Mouse (Mus musculus): Measurements from ENCODE around the gene Bend5.

Bend5 gene

GRCm38 (mm10) chr4:111414818-111415488 is at the start of gene Bend5:
Gene Bend5 (plus strand): TSS chr4:111415006.
- DNase-seq (ENCODE audit: low spot score in 2 of 2) = peak; percentile 66 to 78

GRCm38 (mm10) chr4:111367771-111368170 is 47.0 kb upstream of the Bend5 start:
- no peak for DNase-seq (ENCODE audit: low spot score in 2 of 2)

DNA sequence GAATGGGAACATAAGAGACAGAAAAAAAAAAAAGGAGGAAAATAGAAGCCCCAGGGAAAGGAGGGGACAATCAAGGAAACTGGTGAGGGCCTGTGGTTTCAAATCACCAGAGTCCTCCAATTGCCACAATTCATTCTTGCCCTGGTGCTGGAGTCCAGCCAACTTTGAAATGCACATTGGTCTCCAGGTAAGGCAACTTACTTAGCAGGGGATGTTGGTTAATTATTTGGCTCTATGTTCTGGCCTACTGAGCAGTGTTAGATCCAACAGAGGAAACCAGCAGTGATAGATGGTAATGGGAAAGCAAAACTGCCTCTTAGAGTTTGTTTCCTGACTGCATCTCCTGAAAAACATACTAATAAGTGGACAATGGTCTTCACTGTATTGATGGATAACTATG is 37.6 kb upstream of the Bend5 start:
- no peak for DNase-seq (ENCODE audit: low spot score in 2 of 2)

GRCm38 (mm10) chr4:111378071-111378470 is 36.7 kb upstream of the Bend5 start:
- no peak for DNase-seq (ENCODE audit: low spot score in 2 of 2)

GRCm38 (mm10) chr4:111383101-111383500 is 31.7 kb upstream of the Bend5 start:
- no peak for DNase-seq (ENCODE audit: low spot score in 2 of 2)

DNA sequence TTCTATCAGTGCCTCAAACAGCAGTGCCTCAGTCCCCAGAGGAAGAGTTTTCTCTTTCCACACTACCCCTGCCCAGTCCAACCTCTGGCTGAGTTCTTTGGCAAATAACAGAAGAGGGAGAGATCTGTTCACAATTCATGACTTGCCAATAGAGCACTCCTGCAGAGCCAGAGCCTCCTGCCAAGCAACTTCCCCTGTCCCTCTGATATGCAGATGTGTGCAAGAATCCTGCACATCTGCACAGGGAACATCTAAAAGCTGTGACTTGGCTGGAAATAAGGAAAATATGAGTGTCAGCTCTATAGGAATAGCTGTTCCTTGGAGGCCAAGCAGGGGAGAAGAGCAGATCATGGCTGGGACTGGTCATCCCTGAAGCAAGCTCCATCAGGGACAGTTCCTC is 24.1 kb upstream of the Bend5 start:
- no peak for DNase-seq (ENCODE audit: low spot score in 2 of 2)

- no peak for DNase-seq (ENCODE audit: low spot score in 2 of 2)
Observed at GRCm38 (mm10) chr4:111399784-111400183, 15.0 kb upstream of the Bend5 start.

DNA sequence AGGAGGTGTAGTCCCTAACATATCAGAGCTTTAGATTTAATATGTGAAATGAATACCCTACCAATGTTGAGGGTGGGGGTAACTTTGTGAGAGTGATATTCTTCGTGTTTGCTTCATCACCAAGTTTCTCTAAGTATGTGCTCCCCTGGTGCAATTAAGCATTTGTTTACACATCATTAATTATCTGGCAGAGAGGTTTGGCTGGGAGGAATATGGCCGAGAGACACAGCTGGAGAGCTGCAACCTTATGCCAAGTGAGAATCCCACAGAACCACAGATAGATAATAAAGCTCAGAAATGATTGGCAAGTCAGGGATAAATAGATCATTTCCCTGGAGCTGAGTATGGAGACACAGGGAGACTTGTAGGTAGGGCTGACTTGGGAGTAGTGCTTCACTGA is 14.1 kb upstream of the Bend5 start:
- no peak for DNase-seq (ENCODE audit: low spot score in 2 of 2)

GRCm38 (mm10) chr4:111403243-111403642 is 11.6 kb upstream of the Bend5 start:
- DNase-seq (ENCODE audit: low spot score in 2 of 2) = peak in 1 of 2 experiments; percentile 17

DNA sequence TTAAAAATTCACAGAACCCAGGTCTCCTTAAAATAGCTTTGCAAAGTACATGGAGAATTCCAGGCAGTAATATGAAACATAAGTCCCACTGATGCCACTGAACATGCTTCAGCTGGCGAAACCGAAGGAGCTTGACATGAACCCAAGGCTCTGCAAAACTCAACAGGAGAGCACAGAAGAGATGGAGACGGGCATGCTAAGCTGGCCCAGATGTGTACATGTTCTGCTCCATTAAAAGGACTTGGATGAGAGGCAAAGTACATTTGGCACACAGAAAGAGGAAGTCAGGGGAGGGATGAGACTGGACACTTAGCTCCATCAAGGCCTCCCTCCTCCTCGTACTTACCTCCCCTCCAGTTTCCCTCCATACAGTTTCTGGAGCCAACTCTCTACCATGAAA is 4.1 kb upstream of the Bend5 start:
- DNase-seq (ENCODE audit: low spot score in 2 of 2) = no peak

DNA sequence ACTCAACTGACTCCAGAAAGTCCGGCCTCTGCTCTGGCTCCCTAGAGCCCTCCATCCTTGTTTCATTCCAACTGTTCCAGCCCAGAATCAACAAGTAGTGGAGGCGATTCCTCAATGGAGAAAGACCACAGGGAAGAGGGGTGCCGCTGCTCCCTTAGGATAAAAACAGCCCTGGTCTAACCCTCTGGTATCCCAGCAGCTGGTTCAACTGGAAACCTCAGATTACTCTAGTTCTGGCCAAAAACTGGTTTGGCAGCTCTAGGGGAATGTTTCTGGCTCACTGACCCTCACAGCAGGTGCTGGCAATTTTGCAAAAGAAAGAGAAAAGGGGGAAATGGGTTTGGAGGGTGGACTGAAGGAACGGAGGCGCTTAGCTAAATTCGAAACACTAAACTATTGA is 407 bp upstream of the Bend5 start:
- no peak for DNase-seq (ENCODE audit: low spot score in 2 of 2)

DNA sequence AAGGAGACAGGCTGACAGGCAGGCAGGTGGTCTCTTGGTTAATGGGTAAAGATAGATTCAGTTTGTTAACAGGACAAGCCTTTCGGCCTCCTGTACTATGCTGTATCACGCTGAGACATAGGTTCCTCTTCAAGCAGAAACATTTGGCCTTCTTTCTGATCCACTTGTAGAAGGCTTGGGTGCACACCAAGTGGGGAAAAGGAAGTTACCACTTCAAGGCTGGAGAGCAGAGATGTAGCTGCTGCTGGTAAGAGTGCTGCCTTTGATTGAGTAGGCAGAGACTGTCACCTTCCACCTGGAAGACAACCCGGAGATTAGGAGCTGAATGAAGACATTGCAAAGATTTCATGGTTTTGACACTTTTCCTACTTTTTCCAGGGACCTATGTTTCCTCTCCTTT is 1.3 kb downstream of the Bend5 start:
- DNase-seq (ENCODE audit: low spot score in 2 of 2) = no peak

GRCm38 (mm10) chr4:111416551-111416950 is 1.7 kb downstream of the Bend5 start:
- DNase-seq (ENCODE audit: low spot score in 2 of 2) = no peak

- no peak for DNase-seq (ENCODE audit: low spot score in 2 of 2)
Observed at GRCm38 (mm10) chr4:111417716-111418115, 2.9 kb downstream of the Bend5 start.

GRCm38 (mm10) chr4:111419476-111419875 is 4.7 kb downstream of the Bend5 start:
- no peak for DNase-seq (ENCODE audit: low spot score in 2 of 2)

- no peak for DNase-seq (ENCODE audit: low spot score in 2 of 2)
Observed at GRCm38 (mm10) chr4:111420031-111420430, 5.2 kb downstream of the Bend5 start.

- DNase-seq (ENCODE audit: low spot score in 2 of 2) = no peak
Observed at GRCm38 (mm10) chr4:111420955-111421354, 6.1 kb downstream of the Bend5 start.

GRCm38 (mm10) chr4:111421785-111422184 is 7.0 kb downstream of the Bend5 start:
- DNase-seq (ENCODE audit: low spot score in 2 of 2) = no peak

DNA sequence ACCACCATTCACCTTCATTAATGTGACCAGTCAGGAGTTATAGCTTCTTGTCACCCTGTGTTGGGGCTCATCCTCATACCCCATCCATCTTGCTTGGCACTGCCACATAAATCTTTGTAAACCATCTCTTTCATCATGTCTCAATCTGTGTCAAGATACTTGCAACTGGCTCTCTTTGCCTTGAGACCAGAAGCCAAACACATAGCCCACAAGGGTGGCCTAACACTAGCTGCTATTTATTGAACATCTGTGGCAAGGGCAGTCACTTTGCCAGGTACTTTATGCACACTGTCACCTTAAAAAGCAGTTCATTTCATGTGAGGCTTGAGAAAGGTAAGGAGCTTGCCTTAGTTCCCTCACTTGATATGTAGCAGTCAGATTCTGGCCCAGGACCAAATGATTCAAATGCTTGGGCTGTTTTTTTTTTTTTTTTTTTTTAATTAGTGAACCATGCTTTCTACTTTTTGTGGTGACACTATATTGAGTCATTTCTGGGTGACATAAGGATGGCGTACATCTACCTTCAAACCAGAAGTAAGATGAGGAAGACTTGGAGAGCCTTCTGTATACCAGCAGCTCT is 9.7 kb downstream of the Bend5 start:
- DNase-seq (ENCODE audit: low spot score in 2 of 2) = no peak

DNA sequence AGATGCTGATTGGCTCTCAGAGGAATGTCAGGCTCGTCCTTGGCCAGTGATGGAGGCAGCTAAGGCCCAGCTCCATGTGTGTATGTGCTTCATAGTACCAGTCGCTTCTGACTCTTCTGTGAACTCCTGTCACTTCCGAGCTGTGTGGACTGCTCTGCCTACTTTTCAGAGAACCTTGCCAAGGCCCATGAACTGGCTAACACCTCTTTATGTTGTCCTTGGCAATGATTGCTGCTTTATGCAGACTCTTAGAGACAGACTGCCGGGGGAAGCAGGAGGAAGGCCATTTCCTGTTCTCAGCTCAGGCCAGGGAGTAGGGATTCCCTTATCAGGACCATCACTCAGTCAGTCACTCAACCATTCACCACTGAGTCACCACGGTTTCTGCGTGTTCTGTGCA is 10.4 kb downstream of the Bend5 start:
- no peak for DNase-seq (ENCODE audit: low spot score in 2 of 2)

DNA sequence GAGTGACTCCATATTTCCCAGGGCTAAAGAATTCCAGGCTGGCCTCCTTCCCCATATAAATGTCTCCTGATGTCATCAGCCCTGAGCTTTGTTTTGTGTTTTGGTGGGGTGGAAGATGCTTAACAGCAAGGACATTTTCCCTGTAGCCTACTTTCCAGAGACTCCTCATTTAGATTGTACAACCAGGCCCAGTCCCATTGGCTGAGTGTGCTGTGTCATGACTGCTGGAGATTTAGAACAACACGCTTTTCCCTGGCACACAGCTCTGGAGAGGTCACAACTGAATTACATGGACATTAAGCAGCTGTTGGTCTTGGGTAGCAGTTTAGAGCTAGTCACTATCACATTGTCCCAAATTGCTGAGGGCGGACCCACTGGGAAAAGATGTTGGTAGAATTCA is 16.4 kb downstream of the Bend5 start:
- no peak for DNase-seq (ENCODE audit: low spot score in 2 of 2)

DNA sequence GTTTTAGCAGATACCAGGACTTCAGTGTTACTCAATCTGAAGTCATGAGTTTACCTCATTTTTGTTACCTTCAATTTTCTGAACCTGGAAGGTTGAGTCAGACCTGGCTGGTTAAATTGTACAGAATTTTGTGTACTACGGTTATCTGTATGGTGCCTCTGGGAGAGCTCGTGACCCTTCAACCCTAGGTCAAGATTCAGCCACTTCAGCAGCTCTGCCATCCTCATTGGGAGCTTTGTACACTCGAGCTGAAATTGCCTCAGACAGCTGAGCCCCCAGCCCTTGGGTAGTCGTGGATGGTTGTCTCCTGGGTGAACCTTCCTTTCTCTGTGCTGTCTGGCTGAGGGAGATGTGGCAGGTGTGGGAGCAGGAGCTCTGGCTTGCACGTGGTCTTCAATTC is 17.2 kb downstream of the Bend5 start:
- DNase-seq (ENCODE audit: low spot score in 2 of 2) = no peak

GRCm38 (mm10) chr4:111432417-111432816 is 17.6 kb downstream of the Bend5 start:
- no peak for DNase-seq (ENCODE audit: low spot score in 2 of 2)

- DNase-seq (ENCODE audit: low spot score in 2 of 2) = no peak
Observed at GRCm38 (mm10) chr4:111441709-111442108, 26.9 kb downstream of the Bend5 start.

All from frontal cortex, postnatal 36 days (tissue).